Mouse (Mus musculus) c-Kit-positive CD71-negative TER-119-negative erythroid progenitor cells, embryonic 14.5 days (primary cell): ENCODE data around the gene Cox4i1.

Source experiments
- DNase-seq: peaks from one replicate; pipeline ENCODE4 v3.0.0-alpha.2; 2013; ENCODE audit warnings: low read depth

Cox4i1 gene

GRCm38 (mm10) chr8:120667561-120668373, at the start of gene Cox4i1, which contains the start of gene Gm27021:
Gene Cox4i1 (plus strand): TSS chr8:120668222.
Gene Gm27021 (minus strand): TSS chr8:120668079.
- DNase-seq, result peak; percentile 83

- no peak for DNase-seq
Measured at GRCm38 (mm10) chr8:120619235-120620180, 48.5 kb upstream of the Cox4i1 start.

GRCm38 (mm10) chr8:120620441-120620840, 47.6 kb upstream of the Cox4i1 start:
- no peak for DNase-seq

GRCm38 (mm10) chr8:120622161-120622560, 45.9 kb upstream of the Cox4i1 start:
- DNase-seq, result no peak

GRCm38 (mm10) chr8:120623608-120624007, 44.4 kb upstream of the Cox4i1 start:
- DNase-seq, result no peak

- DNase-seq, result no peak
Measured at GRCm38 (mm10) chr8:120626461-120626860, 41.6 kb upstream of the Cox4i1 start.

- DNase-seq, result no peak
Measured at GRCm38 (mm10) chr8:120627298-120627697, 40.7 kb upstream of the Cox4i1 start.

- no peak for DNase-seq
Measured at GRCm38 (mm10) chr8:120630031-120630430, 38.0 kb upstream of the Cox4i1 start.

- DNase-seq, result no peak
Measured at GRCm38 (mm10) chr8:120630848-120631247, 37.2 kb upstream of the Cox4i1 start.

GRCm38 (mm10) chr8:120631441-120632375, 36.3 kb upstream of the Cox4i1 start:
- DNase-seq, result no peak

- DNase-seq, result no peak
Measured at GRCm38 (mm10) chr8:120632969-120633664, 34.9 kb upstream of the Cox4i1 start.

GRCm38 (mm10) chr8:120633665-120634271, 34.3 kb upstream of the Cox4i1 start:
- no peak for DNase-seq

- peak; percentile 39 for DNase-seq
Measured at GRCm38 (mm10) chr8:120634329-120634839, 33.6 kb upstream of the Cox4i1 start.

- DNase-seq, result no peak
Measured at GRCm38 (mm10) chr8:120641245-120641644, 26.8 kb upstream of the Cox4i1 start.

- no peak for DNase-seq
Measured at GRCm38 (mm10) chr8:120642031-120642662, 25.9 kb upstream of the Cox4i1 start.

GRCm38 (mm10) chr8:120644663-120645062, 23.4 kb upstream of the Cox4i1 start:
- DNase-seq, result no peak

GRCm38 (mm10) chr8:120647532-120647931, 20.5 kb upstream of the Cox4i1 start, which contains the start of gene 1190005I06Rik:
Gene 1190005I06Rik (minus strand): TSS chr8:120647632.
- no peak for DNase-seq

- no peak for DNase-seq
Measured at GRCm38 (mm10) chr8:120656322-120657052, 11.5 kb upstream of the Cox4i1 start.

GRCm38 (mm10) chr8:120657415-120657814, 10.6 kb upstream of the Cox4i1 start:
- no peak for DNase-seq
